Mouse (Mus musculus) ovary, postnatal 36 days (tissue): ENCODE results near the gene Cryba4.

Experiments used
- DNase-seq: peaks from one replicate; pipeline ENCODE4 v3.0.0; 2022; ENCODE audit warnings: low spot score, mixed read lengths

The Cryba4 gene

GRCm38 (mm10) chr5:112237439-112237838 lies 14.9 kb downstream of the Cryba4 start:
- no peak for DNase-seq

GRCm38 (mm10) chr5:112236631-112237030 lies 15.7 kb downstream of the Cryba4 start:
- no peak for DNase-seq

- no peak for DNase-seq
Measured at GRCm38 (mm10) chr5:112235806-112236205, 16.5 kb downstream of the Cryba4 start.

- no peak for DNase-seq
Measured at GRCm38 (mm10) chr5:112228240-112229076, 23.9 kb downstream of the Cryba4 start.

GRCm38 (mm10) chr5:112227898-112228239 lies 24.4 kb downstream of the Cryba4 start:
- no peak for DNase-seq

GRCm38 (mm10) chr5:112227354-112227753 lies 25.0 kb downstream of the Cryba4 start:
- DNase-seq, result no peak

- DNase-seq, result no peak
Measured at GRCm38 (mm10) chr5:112225591-112225990, 26.7 kb downstream of the Cryba4 start.

GRCm38 (mm10) chr5:112220203-112220602 lies 32.1 kb downstream of the Cryba4 start:
- DNase-seq, result no peak

- no peak for DNase-seq
Measured at GRCm38 (mm10) chr5:112219398-112219797, 32.9 kb downstream of the Cryba4 start.

- DNase-seq, result no peak
Measured at GRCm38 (mm10) chr5:112218679-112219078, 33.6 kb downstream of the Cryba4 start.

GRCm38 (mm10) chr5:112217031-112217430 lies 35.3 kb downstream of the Cryba4 start:
- DNase-seq, result no peak

GRCm38 (mm10) chr5:112216335-112216734 lies 36.0 kb downstream of the Cryba4 start:
- DNase-seq, result no peak

- DNase-seq, result no peak
Measured at GRCm38 (mm10) chr5:112215801-112216251, 36.5 kb downstream of the Cryba4 start.

GRCm38 (mm10) chr5:112215291-112215751 lies 37.0 kb downstream of the Cryba4 start:
- DNase-seq, result no peak

- peak; percentile 39 for DNase-seq
Measured at GRCm38 (mm10) chr5:112214419-112214818, 37.9 kb downstream of the Cryba4 start.

GRCm38 (mm10) chr5:112213331-112214240 lies 38.7 kb downstream of the Cryba4 start:
- no peak for DNase-seq

- DNase-seq, result no peak
Measured at GRCm38 (mm10) chr5:112212711-112213264, 39.5 kb downstream of the Cryba4 start.

GRCm38 (mm10) chr5:112211911-112212310 lies 40.4 kb downstream of the Cryba4 start:
- DNase-seq, result no peak

GRCm38 (mm10) chr5:112210104-112210503 lies 42.2 kb downstream of the Cryba4 start:
- DNase-seq, result peak; percentile 36

- DNase-seq, result no peak
Measured at GRCm38 (mm10) chr5:112208321-112208720, 44.0 kb downstream of the Cryba4 start.

- no peak for DNase-seq
Measured at GRCm38 (mm10) chr5:112206543-112207255, 45.6 kb downstream of the Cryba4 start.

- no peak for DNase-seq
Measured at GRCm38 (mm10) chr5:112199656-112200055, 52.7 kb downstream of the Cryba4 start.
